Mouse (Mus musculus) hindbrain, embryonic 13.5 days (tissue): ENCODE measurements around the gene Nprl3. TPM values are rescaled to one million over a fixed set of nuclear protein-coding genes. Genes with fewer than 3 reads are reported as not detected.
"Not testable (repeated sequence)": the region's sequence is repeated elsewhere in the genome, so short reads cannot be mapped to it uniquely, and the experiment has no call there.

ENCODE experiments used
- ATAC-seq: fragments of 200-750 bp; cut with Nextera tagmentation; 2 replicates; pipeline ENCODE4 v1.8.0; 2017; ENCODE audit warnings: moderate TSS enrichment; ENCODE audit not compliant: low FRiP score
- H3K27ac ChIP-seq: fragments of 300-500 bp; sonication (generic); 2 replicates; pipeline ENCODE4 v1.5.1; 2015; ENCODE audit warnings: inconsistent platforms, mild to moderate bottlenecking, moderate library complexity
- H3K27me3 ChIP-seq: fragments of 300-500 bp; sonication (generic); 2 replicates; pipeline ENCODE4 v1.6.1; 2015; ENCODE audit warnings: mild to moderate bottlenecking, inconsistent platforms
- H3K36me3 ChIP-seq: fragments of 300-500 bp; sonication (generic); 2 replicates; pipeline ENCODE4 v1.6.1; 2015; ENCODE audit warnings: mild to moderate bottlenecking, inconsistent platforms
- H3K4me1 ChIP-seq: fragments of 300-500 bp; sonication (generic); replicated peaks from 2 replicates; pipeline ENCODE4 v1.6.1; 2015; ENCODE audit warnings: inconsistent platforms
- H3K4me2 ChIP-seq: fragments of 300-500 bp; sonication (generic); 2 replicates; pipeline ENCODE4 v1.6.1; 2015; ENCODE audit warnings: inconsistent platforms, mild to moderate bottlenecking, moderate library complexity
- H3K4me3 ChIP-seq: fragments of 300-500 bp; sonication (generic); 2 replicates; pipeline ENCODE4 v1.5.1; 2015; ENCODE audit warnings: mild to moderate bottlenecking, inconsistent platforms
- H3K9ac ChIP-seq: fragments of 300-500 bp; sonication (generic); 2 replicates; pipeline ENCODE4 v1.6.1; 2015; ENCODE audit warnings: mild to moderate bottlenecking, inconsistent platforms
- H3K9me3 ChIP-seq: fragments of 300-500 bp; sonication (generic); 2 replicates; pipeline ENCODE4 v1.6.1; 2016; ENCODE audit warnings: inconsistent platforms
- WGBS: fragments of 180-500 bp; shearing (Covaris S2); methylation state at CpG from one replicate; pipeline ENCODE4 v1.1.7; 2015; 5-methylcytosine and 5-hydroxymethylcytosine counted together
- polyA plus RNA-seq: library from polyadenylated mRNA; unstranded; fragments of >200 nt; fragmentation: Nextera tagmentation; extraction: Ambion mirVana; gene quantifications from 2 replicates; pipeline ENCODE4 v1.2.1, GENCODE M21; 2015

The Nprl3 gene
- polyA plus RNA-seq, 1 experiment from 2014 or later, result 43.5 TPM

DNA sequence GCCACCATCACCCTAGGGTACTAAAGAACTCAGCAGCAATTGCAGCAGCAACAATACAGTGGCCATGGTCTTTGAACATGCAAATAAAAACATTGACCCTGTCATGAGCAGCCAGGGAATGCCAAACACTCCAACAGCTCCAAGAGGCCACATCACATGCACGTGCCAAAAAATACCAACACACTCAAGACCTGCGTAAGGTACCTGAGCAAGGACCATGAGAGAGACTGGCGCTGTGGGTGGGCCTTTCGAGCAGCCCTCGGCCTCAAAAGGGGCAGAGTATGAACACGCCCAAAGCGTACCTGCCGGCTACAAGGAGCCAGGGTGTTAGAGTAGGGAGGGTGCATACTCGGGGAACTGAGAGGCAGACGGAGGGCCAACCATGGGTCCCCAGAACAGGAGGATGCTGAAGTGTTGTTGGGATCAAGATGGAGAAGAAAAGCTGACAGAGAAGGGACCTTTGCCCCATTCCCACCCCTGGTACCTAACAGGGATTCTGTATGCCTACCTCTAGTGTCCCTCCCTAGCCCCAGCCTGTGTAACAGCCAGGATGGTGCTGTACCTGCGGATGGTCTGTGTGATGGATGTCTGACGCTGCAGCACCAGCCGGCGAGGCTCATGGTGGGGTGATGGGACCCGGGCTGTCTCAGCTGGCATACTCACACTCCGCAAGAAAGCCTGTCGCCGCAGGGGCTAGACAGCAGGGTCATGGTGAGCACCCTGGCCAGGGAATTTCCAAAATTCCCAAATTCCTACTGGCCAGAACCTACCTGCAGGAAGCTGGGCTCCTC is 51.9 kb downstream of the Nprl3 start:
- Histone ChIP-seq H3K9ac (0 out of 2 replicates have a peak overlapping the region, but pooled peaks have one; percentile 29), H3K4me2 (no peak overlapping the region), H3K27ac (no peak overlapping the region), H3K4me3 (no peak overlapping the region), H3K4me1 (peaks cover 17% of the 10 kb centered on the region), H3K27me3 (peaks cover 4% of the 10 kb centered on the region), H3K36me3 (peaks cover 26% of the 10 kb centered on the region), H3K9me3 (no peaks in the 10 kb centered on the region)
- ATAC-seq, result no peak
- 91% methylated on average over 18 of the region's 18 CpGs for WGBS

- Histone ChIP-seq H3K4me3 (no peak overlapping the region), H3K9ac (no peak overlapping the region; the same call in 1 of the 2 replicates), H3K27me3 (no peaks in the 10 kb centered on the region), H3K36me3 (peaks cover 56% of the 10 kb centered on the region), H3K27ac (no peak overlapping the region), H3K9me3 (no peaks in the 10 kb centered on the region), H3K4me1 (peaks cover 9% of the 10 kb centered on the region), H3K4me2 (no peak overlapping the region)
- 92% methylated on average over 9 of the region's 9 CpGs for WGBS
- no peak for ATAC-seq
These were observed 56.9 kb downstream of the Nprl3 start for GRCm38 (mm10) chr11:32210623-32211022.

- WGBS, result under 1% methylated on average over 52 of the region's 52 CpGs
These were observed 62.2 kb downstream of the Nprl3 start, which contains the start of gene Snrnp25 for GRCm38 (mm10) chr11:32205058-32205873. Snrnp25 (plus strand) TSS chr11:32205415.

GRCm38 (mm10) chr11:32201922-32202685 is 65.4 kb downstream of the Nprl3 start:
- Histone ChIP-seq H3K27me3 (peaks cover 12% of the 10 kb centered on the region; the same call in 1 of the 2 replicates), H3K27ac (no peak overlapping the region), H3K4me2 (no peak overlapping the region), H3K4me1 (peaks cover 16% of the 10 kb centered on the region), H3K36me3 (no peaks in the 10 kb centered on the region), H3K9me3 (no peaks in the 10 kb centered on the region), H3K4me3 (no peak overlapping the region), H3K9ac (no peak overlapping the region)
- no peak for ATAC-seq
- WGBS, result 82% methylated on average over 11 of the region's 11 CpGs

More at GRCm38 (mm10) chr11:32205058-32205873, 62.2 kb downstream of the Nprl3 start, which contains the start of gene Snrnp25:
- peak within 1 kb of the TSS; percentile 66 for H3K4me3 ChIP-seq
- H3K36me3 ChIP-seq, result peaks cover 27% of the 10 kb centered on the region
- peaks cover 16% of the 10 kb centered on the region for H3K4me1 ChIP-seq
- no peaks in the 10 kb centered on the region for H3K9me3 ChIP-seq
- peak within 1 kb of the TSS; percentile 85 for H3K9ac ChIP-seq
- peaks cover 5% of the 10 kb centered on the region; the same call in 1 of the 2 replicates for H3K27me3 ChIP-seq
- H3K4me2 ChIP-seq, result peak within 1 kb of the TSS; percentile 88
- peak; percentile 100 for ATAC-seq
- 0 out of 2 replicates have a peak within 1 kb of the TSS, but pooled peaks have one; percentile 48 for H3K27ac ChIP-seq

GRCm38 (mm10) chr11:32200992-32201391 is 66.5 kb downstream of the Nprl3 start:
- WGBS, result 79% methylated on average over 1 of the region's 1 CpGs
- H3K36me3 ChIP-seq, H3K9me3 ChIP-seq, H3K9ac ChIP-seq, H3K4me2 ChIP-seq, ATAC-seq, H3K27ac ChIP-seq, H3K4me3 ChIP-seq: not testable (repeated sequence)
- Histone ChIP-seq H3K27me3 (peaks cover 16% of the 10 kb centered on the region; the same call in 1 of the 2 replicates), H3K4me1 (peaks cover 13% of the 10 kb centered on the region)

DNA sequence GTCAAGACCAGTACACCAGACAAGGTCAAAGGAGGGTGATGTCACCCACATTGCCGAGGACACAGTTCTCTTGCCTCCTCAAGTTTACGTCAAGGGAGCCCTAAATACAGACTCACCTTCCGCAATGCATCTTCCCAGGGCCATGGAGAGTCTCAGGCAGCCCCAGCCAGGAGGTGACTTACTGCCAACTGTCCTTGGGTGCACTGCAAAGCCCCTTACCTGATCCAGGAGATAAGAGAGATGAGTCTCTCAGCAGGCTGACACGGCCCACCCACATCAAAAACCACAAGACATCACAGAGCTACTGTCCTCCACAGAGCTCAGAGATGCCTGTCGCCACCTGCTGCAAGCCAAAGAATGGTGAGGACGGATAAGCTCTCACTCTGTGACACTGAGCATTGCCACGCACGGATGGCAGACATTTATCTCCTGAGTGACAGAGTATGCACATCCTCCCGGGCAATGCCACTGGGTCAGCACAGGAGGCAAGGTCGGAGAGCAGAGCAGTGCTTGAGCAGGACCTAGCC is 67.4 kb downstream of the Nprl3 start, which contains the start of gene Il9r:
Gene Il9r, minus strand, starts transcription at position 205 of the 527 bp plus-strand sequence.
- H3K27me3 ChIP-seq, result peaks cover 18% of the 10 kb centered on the region; the same call in 1 of the 2 replicates
- no peak within 1 kb of the TSS for H3K9ac ChIP-seq

GRCm38 (mm10) chr11:32199230-32199629 is 68.3 kb downstream of the Nprl3 start:
- Histone ChIP-seq H3K4me1 (0 out of 2 replicates have a peak, but pooled peaks cover 5% of the 10 kb centered on the region), H3K27me3 (peaks cover 18% of the 10 kb centered on the region; the same call in 1 of the 2 replicates), H3K27ac (no peak overlapping the region), H3K36me3 (no peaks in the 10 kb centered on the region), H3K9me3 (no peaks in the 10 kb centered on the region), H3K9ac (no peak overlapping the region), H3K4me3 (no peak overlapping the region), H3K4me2 (no peak overlapping the region)
- ATAC-seq, result no peak
- 55% methylated on average over 6 of the region's 6 CpGs for WGBS

More for the DNA sequence above, 67.4 kb downstream of the Nprl3 start, which contains the start of gene Il9r:
- Histone ChIP-seq H3K4me2 (no peak within 1 kb of the TSS), H3K27ac (no peak within 1 kb of the TSS), H3K36me3 (no peaks in the 10 kb centered on the region), H3K9me3 (no peaks in the 10 kb centered on the region), H3K4me1 (peaks cover 10% of the 10 kb centered on the region), H3K4me3 (no peak within 1 kb of the TSS)
- 77% methylated on average over 10 of the region's 10 CpGs for WGBS
- no peak for ATAC-seq

- 75% methylated on average over 14 of the region's 14 CpGs for WGBS
- H3K36me3 ChIP-seq, result no peaks in the 10 kb centered on the region
- peaks cover 18% of the 10 kb centered on the region; the same call in 1 of the 2 replicates for H3K27me3 ChIP-seq
- 0 out of 2 replicates have a peak, but pooled peaks cover 5% of the 10 kb centered on the region for H3K4me1 ChIP-seq
- ATAC-seq, result no peak
- no peaks in the 10 kb centered on the region for H3K9me3 ChIP-seq
- H3K9ac ChIP-seq, result no peak overlapping the region
- no peak overlapping the region for H3K27ac ChIP-seq
- no peak overlapping the region for H3K4me2 ChIP-seq
- no peak overlapping the region for H3K4me3 ChIP-seq
These were observed 69.1 kb downstream of the Nprl3 start for GRCm38 (mm10) chr11:32198256-32198955.

GRCm38 (mm10) chr11:32197766-32198165 is 69.7 kb downstream of the Nprl3 start:
- ATAC-seq, result no peak
- H3K4me3 ChIP-seq, result no peak overlapping the region

GRCm38 (mm10) chr11:32196727-32197126 is 70.8 kb downstream of the Nprl3 start:
- no peaks in the 10 kb centered on the region for H3K9me3 ChIP-seq
- H3K27ac ChIP-seq, result no peak overlapping the region
- no peak overlapping the region for H3K9ac ChIP-seq
- no peak overlapping the region for H3K4me2 ChIP-seq
- no peak for ATAC-seq
- WGBS, result 81% methylated on average over 6 of the region's 6 CpGs
- 0 out of 2 replicates have a peak, but pooled peaks cover 5% of the 10 kb centered on the region for H3K4me1 ChIP-seq
- H3K27me3 ChIP-seq, result 0 out of 2 replicates have a peak, but pooled peaks cover 15% of the 10 kb centered on the region
- no peaks in the 10 kb centered on the region for H3K36me3 ChIP-seq
- no peak overlapping the region for H3K4me3 ChIP-seq

More at GRCm38 (mm10) chr11:32197766-32198165, 69.7 kb downstream of the Nprl3 start:
- no peak overlapping the region for H3K9ac ChIP-seq
- H3K9me3 ChIP-seq, result no peaks in the 10 kb centered on the region
- no peaks in the 10 kb centered on the region for H3K36me3 ChIP-seq
- WGBS, result 60% methylated on average over 3 of the region's 3 CpGs
- peaks cover 16% of the 10 kb centered on the region; the same call in 1 of the 2 replicates for H3K27me3 ChIP-seq
- 0 out of 2 replicates have a peak, but pooled peaks cover 5% of the 10 kb centered on the region for H3K4me1 ChIP-seq
- no peak overlapping the region for H3K27ac ChIP-seq
- no peak overlapping the region for H3K4me2 ChIP-seq
